Mouse (Mus musculus): ENCODE data around the gene Gpr153. TPM values are rescaled to one million over a fixed set of nuclear protein-coding genes. Genes with fewer than 3 reads are reported as not detected.

The Gpr153 gene
- polyA plus RNA-seq, 1 experiment from 2014 or later: 11.8 TPM

GRCm38 (mm10) chr4:152326543-152326942 lies 52.5 kb downstream of the Gpr153 start:
- Histone ChIP-seq H3K36me3 (peaks cover 38% of the 10 kb centered on the region), H3K27ac (replicated peaks) (no peak overlapping the region), H3K4me3 (peak overlapping the region; percentile 76), H3K4me2 (peak overlapping the region; percentile 64), H3K9me3 (no peaks in the 10 kb centered on the region), H3K4me1 (replicated peaks) (peaks cover 20% of the 10 kb centered on the region), H3K9ac (peak overlapping the region; percentile 89), H3K27me3 (peaks cover 3% of the 10 kb centered on the region; the same call in 1 of the 2 replicates)
- ATAC-seq (ENCODE audit: low read depth): no peak
- WGBS: 1% methylated on average over 11 of the region's 11 CpGs

- WGBS: 82% methylated on average over 6 of the region's 6 CpGs
- no peak overlapping the region for H3K9ac ChIP-seq
- no peak overlapping the region for H3K4me3 ChIP-seq
- no peak overlapping the region for H3K27ac ChIP-seq (replicated peaks)
- no peak overlapping the region for H3K4me2 ChIP-seq
- H3K9me3 ChIP-seq: no peaks in the 10 kb centered on the region
- no peak for ATAC-seq (ENCODE audit: low read depth)
- H3K27me3 ChIP-seq: no peaks in the 10 kb centered on the region
- H3K4me1 ChIP-seq (replicated peaks): peaks cover 20% of the 10 kb centered on the region
- H3K36me3 ChIP-seq: peaks cover 59% of the 10 kb centered on the region
These were observed 54.7 kb downstream of the Gpr153 start for GRCm38 (mm10) chr4:152328691-152329090.

- H3K4me1 ChIP-seq (replicated peaks): peaks cover 2% of the 10 kb centered on the region; the same call in 1 of the 2 replicates
- no peak overlapping the region for H3K27ac ChIP-seq (replicated peaks)
- no peak overlapping the region for H3K9ac ChIP-seq
- H3K36me3 ChIP-seq: peaks cover 79% of the 10 kb centered on the region
- H3K4me3 ChIP-seq: no peak overlapping the region
- no peaks in the 10 kb centered on the region for H3K9me3 ChIP-seq
- WGBS: 46% methylated on average over 2 of the region's 2 CpGs
- no peaks in the 10 kb centered on the region; the same call in 1 of the 2 replicates for H3K27me3 ChIP-seq
- H3K4me2 ChIP-seq: no peak overlapping the region
- ATAC-seq (ENCODE audit: low read depth): peak; percentile 60; the same call in 1 of the 2 replicates
These were observed 58.9 kb downstream of the Gpr153 start for GRCm38 (mm10) chr4:152332952-152333351.

GRCm38 (mm10) chr4:152333587-152333986 lies 59.6 kb downstream of the Gpr153 start:
- H3K4me2 ChIP-seq: no peak overlapping the region
- WGBS: 95% methylated on average over 12 of the region's 12 CpGs
- no peaks in the 10 kb centered on the region for H3K9me3 ChIP-seq
- ATAC-seq (ENCODE audit: low read depth): no peak
- no peak overlapping the region for H3K4me3 ChIP-seq
- no peak overlapping the region for H3K27ac ChIP-seq (replicated peaks)
- H3K27me3 ChIP-seq: no peaks in the 10 kb centered on the region; the same call in 1 of the 2 replicates
- H3K36me3 ChIP-seq: peaks cover 73% of the 10 kb centered on the region
- H3K9ac ChIP-seq: no peak overlapping the region
- peaks cover 3% of the 10 kb centered on the region; the same call in 1 of the 2 replicates for H3K4me1 ChIP-seq (replicated peaks)

Other genes starting within 250 kb of the Gpr153 start
- gene Zbtb48, start 246.6 kb upstream of the Gpr153 start, polyA plus RNA-seq (2015; fragmentation: Nextera tagmentation; extraction: Ambion mirVana): 15.3 and 18.8 TPM in 2 replicates
- gene Tas1r1, start 235.7 kb upstream of the Gpr153 start, polyA plus RNA-seq (2015; fragmentation: Nextera tagmentation; extraction: Ambion mirVana): 1.2 and 1.3 TPM in 2 replicates
- gene Nol9, start 234.9 kb upstream of the Gpr153 start, polyA plus RNA-seq (2015; fragmentation: Nextera tagmentation; extraction: Ambion mirVana): 26.4 and 27.1 TPM in 2 replicates
- 9.9 and 10.7 TPM in 2 replicates for gene Plekhg5, start 201.7 kb upstream of the Gpr153 start, polyA plus RNA-seq (2015; fragmentation: Nextera tagmentation; extraction: Ambion mirVana)
- gene Tnfrsf25, start 158.3 kb upstream of the Gpr153 start, polyA plus RNA-seq (2015; fragmentation: Nextera tagmentation; extraction: Ambion mirVana): 0.84 and 1.8 TPM in 2 replicates
- gene Espn, start 121.9 kb upstream of the Gpr153 start, polyA plus RNA-seq (2015; fragmentation: Nextera tagmentation; extraction: Ambion mirVana): 0.21 and 0.51 TPM in 2 replicates
- gene Hes2, start 115.4 kb upstream of the Gpr153 start, polyA plus RNA-seq (2015; fragmentation: Nextera tagmentation; extraction: Ambion mirVana): 0.13 and 0.15 TPM in 2 replicates
- gene Acot7, start 96.1 kb upstream of the Gpr153 start, polyA plus RNA-seq (2015; fragmentation: Nextera tagmentation; extraction: Ambion mirVana): 316 and 346 TPM in 2 replicates
- 0.24 and 0.26 TPM in 2 replicates for gene Hes3, start 17.4 kb downstream of the Gpr153 start, polyA plus RNA-seq (2015; fragmentation: Nextera tagmentation; extraction: Ambion mirVana)
- 17.9 and 21.7 TPM in 2 replicates for gene Icmt, start 23.0 kb downstream of the Gpr153 start, polyA plus RNA-seq (2015; fragmentation: Nextera tagmentation; extraction: Ambion mirVana)
- gene Rnf207, start 44.8 kb downstream of the Gpr153 start, polyA plus RNA-seq (2015; fragmentation: Nextera tagmentation; extraction: Ambion mirVana): 6.3 and 10.4 TPM in 2 replicates
- gene Rpl22, start 51.5 kb downstream of the Gpr153 start, polyA plus RNA-seq (2015; fragmentation: Nextera tagmentation; extraction: Ambion mirVana): 198 and 217 TPM in 2 replicates
- gene Chd5, start 64.4 kb downstream of the Gpr153 start, polyA plus RNA-seq (2015; fragmentation: Nextera tagmentation; extraction: Ambion mirVana): 26.0 and 30.8 TPM in 2 replicates
- gene Nphp4, start 202.5 kb downstream of the Gpr153 start, polyA plus RNA-seq (2015; fragmentation: Nextera tagmentation; extraction: Ambion mirVana): 4.9 and 5.4 TPM in 2 replicates
- 29.3 and 32.6 TPM in 2 replicates for gene Kcnab2, start 203.6 kb downstream of the Gpr153 start, polyA plus RNA-seq (2015; fragmentation: Nextera tagmentation; extraction: Ambion mirVana)

All from neural tube, embryonic 13.5 days (tissue).